Mouse (Mus musculus): ENCODE results near the gene Mapk11.

DNA sequence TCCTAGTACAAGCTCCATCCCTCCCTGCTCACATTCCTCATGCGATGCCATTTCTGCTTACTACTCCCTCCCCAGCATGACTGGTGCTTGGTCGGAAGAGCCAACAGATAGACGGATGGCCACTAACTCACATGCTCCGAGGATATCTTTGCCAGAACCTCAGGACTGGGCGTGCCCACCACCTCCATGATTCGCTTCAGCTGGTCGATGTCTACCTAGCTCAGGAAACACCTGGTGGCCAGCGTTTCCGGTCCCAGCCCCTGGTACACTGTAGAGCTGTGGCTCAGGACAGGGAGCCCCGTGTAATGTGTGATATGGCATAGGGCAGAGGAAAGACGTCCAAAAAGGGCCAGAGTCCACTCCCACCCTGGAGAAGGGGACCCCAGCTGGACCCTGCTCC lies 4.5 kb downstream of the Mapk11 start:
- no peak for TF ChIP-seq CTCF (IDR thresholded peaks at IDR 0.05; ENCODE audit: extremely low read depth, insufficient read depth, insufficient read length, insufficient replicate concordance)
- no peak for TF ChIP-seq POLR2A (IDR thresholded peaks at IDR 0.05; ENCODE audit: low read depth, low read length)

Data from spleen, adult 2 months (tissue).